Mouse (Mus musculus): ENCODE measurements around the gene Ikbke. TPM values are rescaled to one million over a fixed set of nuclear protein-coding genes. Genes with fewer than 3 reads are reported as not detected.

Gene Ikbke
- total RNA-seq (2012; rRNA removed) (31.6 and 43.8 TPM in 2 replicates), total RNA-seq (2014; rRNA removed) (11.6 and 14.0 TPM in 2 replicates), polyA plus RNA-seq (2012; ENCODE audit: insufficient read length, low read depth) (29.5 and 33.1 TPM in 2 replicates)

DNA sequence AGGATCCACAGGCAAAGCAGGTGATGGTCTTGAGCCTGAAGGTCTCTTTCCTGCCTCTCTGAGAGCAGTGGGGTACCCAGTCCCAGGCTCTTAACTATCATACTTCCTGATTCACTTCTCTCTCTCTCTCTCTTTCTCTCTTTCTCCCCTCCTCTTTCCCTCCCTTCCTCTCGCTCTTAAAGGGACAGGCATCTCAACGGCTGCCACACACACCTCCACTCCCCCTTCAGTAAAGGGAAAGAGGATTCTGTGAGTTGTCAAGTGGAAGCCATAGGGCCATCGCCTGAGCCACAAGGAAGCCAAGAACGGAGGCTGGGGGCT is at the start of gene Ikbke:
Ikbke (minus strand) TSS at position 151 of the 321 bp plus-strand sequence.
- TF ChIP-seq ETS1 (conservative IDR thresholded peaks at IDR 0.05; ENCODE audit: low read depth, low read length) (no peak), MEF2A (IDR thresholded peaks at IDR 0.05; ENCODE audit: borderline replicate concordance, low read depth, low read length) (no peak), GABPA (IDR thresholded peaks at IDR 0.05; ENCODE audit: insufficient replicate concordance, low read depth, low read length) (no peak), JUND (conservative IDR thresholded peaks at IDR 0.05; ENCODE audit: low read depth, low read length) (no peak), SIN3A (IDR thresholded peaks at IDR 0.05; ENCODE audit: low read length) (peak; percentile 85), NELFE (IDR thresholded peaks at IDR 0.05; ENCODE audit: low read depth, low read length) (no peak), RCOR1 (conservative IDR thresholded peaks at IDR 0.05; ENCODE audit: low read depth, low read length) (no peak), MAZ (IDR thresholded peaks at IDR 0.05; ENCODE audit: low read depth, low read length) (peak; percentile 68; the same call in 1 of the 2 replicates), CTCF (conservative IDR thresholded peaks at IDR 0.05 in 1 of 2, IDR thresholded peaks at IDR 0.05 in 1 of 2; ENCODE audit: low read depth in 2 of 2, low read length in 2 of 2) (no peak), PAX5 (IDR thresholded peaks at IDR 0.05; ENCODE audit: low read length) (no peak), CHD2 (IDR thresholded peaks at IDR 0.05; ENCODE audit: low read length) (no peak), SMC3 (IDR thresholded peaks at IDR 0.05; ENCODE audit: low read depth, low read length) (no peak), MAX (IDR thresholded peaks at IDR 0.05; ENCODE audit: low read length) (no peak), POLR2AphosphoS2 (IDR thresholded peaks at IDR 0.05; ENCODE audit: low read depth, low read length) (no peak; the same call in 1 of the 2 replicates), USF1 (IDR thresholded peaks at IDR 0.05; ENCODE audit: low read depth, low read length) (no peak), MYC (IDR thresholded peaks at IDR 0.05; ENCODE audit: low read depth, low read length) (no peak), ZMIZ1 (IDR thresholded peaks at IDR 0.05; ENCODE audit: low read depth, low read length) (no peak), POLR2A (IDR thresholded peaks at IDR 0.05; ENCODE audit: low read depth, low read length) (peak; percentile 59), IRF4 (IDR thresholded peaks at IDR 0.05; ENCODE audit: low read depth, low read length) (peak; percentile 33; the same call in 1 of the 2 replicates), E2F4 (IDR thresholded peaks at IDR 0.05; ENCODE audit: insufficient replicate concordance, low read depth, low read length) (no peak), JUN (IDR thresholded peaks at IDR 0.05; ENCODE audit: insufficient read depth, low read depth, low read length) (no peak), MXI1 (IDR thresholded peaks at IDR 0.05; ENCODE audit: low read depth, low read length) (peak; percentile 28; the same call in 1 of the 2 replicates), KAT2A (IDR thresholded peaks at IDR 0.05; ENCODE audit: insufficient replicate concordance, low read length) (no peak), TCF12 (IDR thresholded peaks at IDR 0.05; ENCODE audit: low read depth, low read length) (0 out of 2 replicates have a peak, but pooled peaks have one; percentile 24), ELF1 (IDR thresholded peaks at IDR 0.05; ENCODE audit: low read depth, low read length) (peak; percentile 83), BHLHE40 (IDR thresholded peaks at IDR 0.05; ENCODE audit: low read depth, low read length) (no peak), UBTF (IDR thresholded peaks at IDR 0.05; ENCODE audit: low read depth, low read length) (no peak), MAFK (IDR thresholded peaks at IDR 0.05; ENCODE audit: insufficient replicate concordance, low read length) (no peak), TBP (conservative IDR thresholded peaks at IDR 0.05; ENCODE audit: low read depth, low read length) (peak; percentile 63), ZNF384 (IDR thresholded peaks at IDR 0.05; ENCODE audit: low read depth, low read length) (no peak), NRF1 (IDR thresholded peaks at IDR 0.05; ENCODE audit: low read depth, low read length) (no peak), RAD21 (IDR thresholded peaks at IDR 0.05; ENCODE audit: low read depth, low read length) (no peak), ZC3H11A (IDR thresholded peaks at IDR 0.05; ENCODE audit: low read depth, low read length) (no peak), CHD1 (IDR thresholded peaks at IDR 0.05; ENCODE audit: low read depth, low read length) (peak; percentile 85; the same call in 1 of the 2 replicates), HCFC1 (IDR thresholded peaks at IDR 0.05; ENCODE audit: low read depth, low read length) (peak; percentile 60; the same call in 1 of the 2 replicates), ZKSCAN1 (IDR thresholded peaks at IDR 0.05; ENCODE audit: borderline replicate concordance, low read depth, low read length) (no peak), USF2 (conservative IDR thresholded peaks at IDR 0.05; ENCODE audit: low read depth, low read length) (no peak), EP300 (IDR thresholded peaks at IDR 0.05; ENCODE audit: low read length) (no peak)
- dilution Hi-C loops (cut with MboI; ENCODE audit: extremely low pct_ligation_motif_present, extremely low pct_unique_long_range_greater_than_20kb, low sequenced_read_pairs) (no loop called here), in situ Hi-C loops (cut with MboI; ENCODE audit: low pct_ligation_motif_present, low pct_unique_long_range_greater_than_20kb, low sequenced_read_pairs) (no loop called here)
- peak within 1 kb of the TSS; percentile 61 for H3K27ac ChIP-seq (ENCODE audit: insufficient read depth, low read depth)
- H3K4me1 ChIP-seq (ENCODE audit: control insufficient read depth in 1 of 2, insufficient read depth in 2 of 2): peaks cover 28 to 68% of the 10 kb centered on the region in 2 experiments
- H3K79me2 ChIP-seq (replicated peaks; ENCODE audit: control insufficient read depth, extremely low read depth, insufficient read depth, poor library complexity, severe bottlenecking): peaks cover 18% of the 10 kb centered on the region
- peak within 1 kb of the TSS; percentile 92 for H3K4me2 ChIP-seq (ENCODE audit: insufficient read depth, low read depth, poor library complexity, severe bottlenecking)
- H3K9me3 ChIP-seq (replicated peaks; ENCODE audit: low read length): no peaks in the 10 kb centered on the region
- DNase-seq (ENCODE audit: extremely low read depth): peak; percentile 52
- H3K4me3 ChIP-seq (replicated peaks in 1 of 3; ENCODE audit: low read depth in 2 of 3, low read length in 2 of 3, poor library complexity in 1 of 3): peak within 1 kb of the TSS; percentile 62 to 83 (median 81)
- H3K27me3 ChIP-seq (replicated peaks): no peaks in the 10 kb centered on the region
- H3K9ac ChIP-seq (ENCODE audit: insufficient read depth, low read depth): peak within 1 kb of the TSS; percentile 88
- H3K36me3 ChIP-seq (replicated peaks in 1 of 2; ENCODE audit: control insufficient read depth in 1 of 2, insufficient read depth in 1 of 2, low read length in 1 of 2): peaks cover 13 to 29% of the 10 kb centered on the region in 2 experiments
